Mouse (Mus musculus): ENCODE data around the gene Stx5a. TPM values are rescaled to one million over a fixed set of nuclear protein-coding genes. Genes with fewer than 3 reads are reported as not detected.

Stx5a gene
- polyA plus RNA-seq, 1 experiment = 32.9 TPM

DNA sequence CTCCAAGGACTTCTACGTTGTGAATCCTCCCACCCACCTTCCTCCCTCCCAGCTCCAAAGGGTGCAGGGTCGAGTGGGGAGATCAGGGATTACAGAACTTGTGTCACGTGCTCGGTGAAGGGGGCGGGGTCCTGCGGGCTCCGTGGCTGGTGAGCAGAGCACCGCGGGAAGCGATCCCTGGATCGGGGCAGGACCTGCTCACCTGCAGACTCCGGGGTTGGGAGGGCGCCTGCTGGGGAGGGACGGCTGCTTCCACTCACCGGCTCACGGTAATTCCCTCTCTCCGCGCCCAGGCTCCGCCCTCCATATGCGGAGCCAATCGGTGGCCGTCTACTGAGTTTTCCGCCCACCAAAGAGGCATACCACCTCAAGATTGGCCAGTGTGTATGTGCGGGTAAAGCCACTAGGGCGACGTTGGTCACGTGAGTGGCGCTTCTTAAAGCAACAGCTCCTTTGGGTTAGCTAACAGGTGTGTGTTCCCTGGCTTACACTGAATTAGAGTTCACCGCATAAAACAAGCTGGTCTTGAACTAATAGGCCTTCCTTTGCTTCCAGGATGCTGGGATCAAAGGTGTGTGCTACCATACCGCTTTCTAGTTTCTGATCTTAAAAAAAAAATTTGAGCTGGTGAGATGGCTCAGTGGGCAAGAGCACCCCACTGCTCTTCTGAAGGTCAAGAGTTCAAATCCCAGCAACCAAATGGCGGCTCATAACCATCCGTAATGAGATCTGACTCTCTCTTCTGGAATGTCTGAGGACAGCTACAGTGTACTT is 45.0 kb downstream of the Stx5a start, which contains the start of gene Taf6l:
TSS of gene Taf6l (minus strand) at position 410 of the 774 bp plus-strand sequence.
- peak within 1 kb of the TSS; percentile 78 for H3ac ChIP-seq (ENCODE audit: control insufficient read depth, insufficient read length, low read depth)
- H3K27me3 ChIP-seq (ENCODE audit: control insufficient read depth, insufficient read depth, insufficient read length) = no peaks in the 10 kb centered on the region
- H3K4me3 ChIP-seq (ENCODE audit: insufficient read depth, poor library complexity, severe bottlenecking) = peak within 1 kb of the TSS; percentile 55
- TF ChIP-seq MAX (IDR thresholded peaks at IDR 0.05) (peak; percentile 35), CEBPB (IDR thresholded peaks at IDR 0.05; ENCODE audit: low read depth) (no peak), MYOD1 (IDR thresholded peaks at IDR 0.05; ENCODE audit: control insufficient read depth, insufficient read length, low read depth) (peak; percentile 20), USF1 (IDR thresholded peaks at IDR 0.05; ENCODE audit: low read depth) (peak; percentile 99)
- no peaks in the 10 kb centered on the region for H3K79me3 ChIP-seq (ENCODE audit: low read depth)
- peaks cover 14% of the 10 kb centered on the region for H3K36me3 ChIP-seq (ENCODE audit: control insufficient read depth, insufficient read depth)
- H3K79me2 ChIP-seq (ENCODE audit: control insufficient read depth, insufficient read depth) = peaks cover 12% of the 10 kb centered on the region

DNA sequence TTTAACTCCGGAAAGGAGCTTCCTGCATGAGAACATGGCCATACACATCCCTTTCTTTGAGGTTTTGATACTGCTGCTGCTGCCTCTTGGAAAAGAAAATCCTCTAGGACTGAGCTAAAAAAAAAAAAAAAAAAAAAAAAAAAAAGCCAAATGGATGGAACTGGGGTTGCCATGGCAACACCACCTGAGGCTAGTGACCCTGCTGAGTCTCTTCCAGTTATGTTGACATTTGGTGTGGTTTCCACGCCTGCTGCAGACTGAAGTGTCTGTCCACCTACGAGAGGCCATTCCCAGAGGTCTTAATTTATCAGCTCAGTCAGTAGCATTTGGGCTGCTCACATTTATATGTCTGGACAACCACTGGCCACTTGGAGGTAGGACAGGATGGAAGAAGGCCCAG is 47.3 kb downstream of the Stx5a start:
- TF ChIP-seq USF1 (IDR thresholded peaks at IDR 0.05; ENCODE audit: low read depth) = no peak
- no peak for TF ChIP-seq MYOG (IDR thresholded peaks at IDR 0.05; ENCODE audit: control insufficient read depth, extremely low read depth, insufficient read length)
- TF ChIP-seq MYOD1 (IDR thresholded peaks at IDR 0.05; ENCODE audit: control insufficient read depth, insufficient read length, low read depth) = no peak
- no peak for TF ChIP-seq FOSL1 (IDR thresholded peaks at IDR 0.05; ENCODE audit: insufficient read depth, low read length, poor library complexity, severe bottlenecking)
- TF ChIP-seq CEBPB (IDR thresholded peaks at IDR 0.05; ENCODE audit: low read depth) = no peak
- no peak for TF ChIP-seq MAX (IDR thresholded peaks at IDR 0.05)
- no peak for TF ChIP-seq CTCF (IDR thresholded peaks at IDR 0.05; ENCODE audit: control insufficient read depth, insufficient read depth, insufficient read length)
- peaks cover 12% of the 10 kb centered on the region for H3K79me2 ChIP-seq (ENCODE audit: control insufficient read depth, insufficient read depth)
- peaks cover 23% of the 10 kb centered on the region for H3K36me3 ChIP-seq (ENCODE audit: control insufficient read depth, insufficient read depth)
- H3K79me3 ChIP-seq (ENCODE audit: low read depth) = no peaks in the 10 kb centered on the region
- H3K27me3 ChIP-seq (ENCODE audit: control insufficient read depth, insufficient read depth, insufficient read length) = no peaks in the 10 kb centered on the region
- no peak overlapping the region for H3K4me3 ChIP-seq (ENCODE audit: insufficient read depth, poor library complexity, severe bottlenecking)
- no peak overlapping the region for H3ac ChIP-seq (ENCODE audit: control insufficient read depth, insufficient read length, low read depth)

GRCm38 (mm10) chr19:8789171-8789570 is 48.0 kb downstream of the Stx5a start:
- Histone ChIP-seq H3K4me3 (ENCODE audit: insufficient read depth, poor library complexity, severe bottlenecking) (no peak overlapping the region), H3K27me3 (ENCODE audit: control insufficient read depth, insufficient read depth, insufficient read length) (no peaks in the 10 kb centered on the region), H3K79me3 (ENCODE audit: low read depth) (no peaks in the 10 kb centered on the region), H3K36me3 (ENCODE audit: control insufficient read depth, insufficient read depth) (peaks cover 30% of the 10 kb centered on the region), H3K79me2 (ENCODE audit: control insufficient read depth, insufficient read depth) (peaks cover 15% of the 10 kb centered on the region), H3ac (ENCODE audit: control insufficient read depth, insufficient read length, low read depth) (no peak overlapping the region)
- TF ChIP-seq USF1 (IDR thresholded peaks at IDR 0.05; ENCODE audit: low read depth) (no peak), CTCF (IDR thresholded peaks at IDR 0.05; ENCODE audit: control insufficient read depth, insufficient read depth, insufficient read length) (no peak), CEBPB (IDR thresholded peaks at IDR 0.05; ENCODE audit: low read depth) (no peak), FOSL1 (IDR thresholded peaks at IDR 0.05; ENCODE audit: insufficient read depth, low read length, poor library complexity, severe bottlenecking) (no peak), MYOD1 (IDR thresholded peaks at IDR 0.05; ENCODE audit: control insufficient read depth, insufficient read length, low read depth) (no peak), MYOG (IDR thresholded peaks at IDR 0.05; ENCODE audit: control insufficient read depth, extremely low read depth, insufficient read length) (no peak), MAX (IDR thresholded peaks at IDR 0.05) (no peak)

- Histone ChIP-seq H3K79me2 (ENCODE audit: control insufficient read depth, insufficient read depth) (peaks cover 13% of the 10 kb centered on the region), H3K27me3 (ENCODE audit: control insufficient read depth, insufficient read depth, insufficient read length) (no peaks in the 10 kb centered on the region), H3ac (ENCODE audit: control insufficient read depth, insufficient read length, low read depth) (no peak overlapping the region), H3K4me3 (ENCODE audit: insufficient read depth, poor library complexity, severe bottlenecking) (no peak overlapping the region), H3K36me3 (ENCODE audit: control insufficient read depth, insufficient read depth) (peaks cover 40% of the 10 kb centered on the region), H3K79me3 (ENCODE audit: low read depth) (no peaks in the 10 kb centered on the region)
- no peak for TF ChIP-seq USF1 (IDR thresholded peaks at IDR 0.05; ENCODE audit: low read depth)
- TF ChIP-seq FOSL1 (IDR thresholded peaks at IDR 0.05; ENCODE audit: insufficient read depth, low read length, poor library complexity, severe bottlenecking) = no peak
- no peak for TF ChIP-seq CEBPB (IDR thresholded peaks at IDR 0.05; ENCODE audit: low read depth)
- TF ChIP-seq CTCF (IDR thresholded peaks at IDR 0.05; ENCODE audit: control insufficient read depth, insufficient read depth, insufficient read length) = no peak
- no peak for TF ChIP-seq MYOD1 (IDR thresholded peaks at IDR 0.05; ENCODE audit: control insufficient read depth, insufficient read length, low read depth)
- TF ChIP-seq MAX (IDR thresholded peaks at IDR 0.05) = no peak
- no peak for TF ChIP-seq MYOG (IDR thresholded peaks at IDR 0.05; ENCODE audit: control insufficient read depth, extremely low read depth, insufficient read length)
These were observed 49.0 kb downstream of the Stx5a start for GRCm38 (mm10) chr19:8790171-8790570.

GRCm38 (mm10) chr19:8798264-8798946 is 57.2 kb downstream of the Stx5a start, which contains the start of gene Polr2g:
Gene Polr2g, minus strand, starts transcription at chr19:8798577.
- Histone ChIP-seq H3K27me3 (ENCODE audit: control insufficient read depth, insufficient read depth, insufficient read length) (no peaks in the 10 kb centered on the region), H3ac (ENCODE audit: control insufficient read depth, insufficient read length, low read depth) (peak within 1 kb of the TSS; percentile 72), H3K79me2 (ENCODE audit: control insufficient read depth, insufficient read depth) (peaks cover 26% of the 10 kb centered on the region), H3K4me3 (ENCODE audit: insufficient read depth, poor library complexity, severe bottlenecking) (peak within 1 kb of the TSS; percentile 79), H3K79me3 (ENCODE audit: low read depth) (peaks cover 16% of the 10 kb centered on the region), H3K36me3 (ENCODE audit: control insufficient read depth, insufficient read depth) (peaks cover 33% of the 10 kb centered on the region)
- TF ChIP-seq MAX (IDR thresholded peaks at IDR 0.05) = peak; percentile 39
- peak; percentile 54 for TF ChIP-seq USF1 (IDR thresholded peaks at IDR 0.05; ENCODE audit: low read depth)
- TF ChIP-seq MYOD1 (IDR thresholded peaks at IDR 0.05; ENCODE audit: control insufficient read depth, insufficient read length, low read depth) = no peak
- TF ChIP-seq FOSL1 (IDR thresholded peaks at IDR 0.05; ENCODE audit: insufficient read depth, low read length, poor library complexity, severe bottlenecking) = no peak
- no peak for TF ChIP-seq MYOG (IDR thresholded peaks at IDR 0.05; ENCODE audit: control insufficient read depth, extremely low read depth, insufficient read length)
- no peak for TF ChIP-seq CEBPB (IDR thresholded peaks at IDR 0.05; ENCODE audit: low read depth)
- no peak for TF ChIP-seq CTCF (IDR thresholded peaks at IDR 0.05; ENCODE audit: control insufficient read depth, insufficient read depth, insufficient read length)
